Mouse (Mus musculus) limb, embryonic 11.5 days (tissue): Measurements from ENCODE around the gene Gm5591. TPM values are rescaled to one million over a fixed set of nuclear protein-coding genes. Genes with fewer than 3 reads are reported as not detected.
"Not testable (repeated sequence)": the region's sequence is repeated elsewhere in the genome, so short reads cannot be mapped to it uniquely, and the experiment has no call there.

Experiments
- ATAC-seq: fragments of 200-750 bp; cut with Nextera tagmentation; 2 replicates; pipeline ENCODE4 v1.8.0; 2017; ENCODE audit warnings: low read depth; ENCODE audit not compliant: insufficient number of reproducible peaks, low FRiP score, low TSS enrichment
- DNase-seq: peaks from one replicate; pipeline ENCODE4 v3.0.0-alpha.2; 2015; ENCODE audit warnings: low spot score
- H3K27ac ChIP-seq: fragments of 300-500 bp; sonication (generic); replicated peaks from 2 replicates; pipeline ENCODE4 v1.5.1; 2014; ENCODE audit warnings: low read depth, mild to moderate bottlenecking, low read length
- H3K27me3 ChIP-seq: fragments of 300-500 bp; sonication (generic); 2 replicates; pipeline ENCODE4 v1.6.1; 2014; ENCODE audit warnings: mild to moderate bottlenecking, low read length, mixed read lengths; ENCODE audit not compliant: control insufficient read depth, insufficient read depth
- H3K36me3 ChIP-seq: fragments of 300-500 bp; sonication (generic); 2 replicates; pipeline ENCODE4 v1.6.1; 2014; ENCODE audit warnings: mild to moderate bottlenecking, low read length, moderate library complexity, mixed read lengths; ENCODE audit not compliant: control insufficient read depth, insufficient read depth
- H3K4me1 ChIP-seq: fragments of 300-500 bp; sonication (generic); 2 replicates; pipeline ENCODE4 v1.6.1; 2014; ENCODE audit warnings: low read length, mixed read lengths; ENCODE audit not compliant: control insufficient read depth, insufficient read depth
- H3K4me2 ChIP-seq: fragments of 300-500 bp; sonication (generic); 2 replicates; pipeline ENCODE4 v1.6.1; 2014; ENCODE audit warnings: low read depth, mild to moderate bottlenecking, moderate library complexity; ENCODE audit not compliant: severe bottlenecking
- H3K4me3 ChIP-seq: fragments of 300-500 bp; sonication (generic); 2 replicates; pipeline ENCODE4 v1.5.1; 2014; ENCODE audit warnings: low read depth, low read length
- H3K9ac ChIP-seq: fragments of 300-500 bp; sonication (generic); 2 replicates; pipeline ENCODE4 v1.6.1; 2014; ENCODE audit warnings: mild to moderate bottlenecking, low read length
- H3K9me3 ChIP-seq: fragments of 300-500 bp; sonication (generic); 2 replicates; pipeline ENCODE4 v1.6.1; 2016; ENCODE audit warnings: low read length; ENCODE audit not compliant: control insufficient read depth
- WGBS: fragments of 180-500 bp; shearing (Covaris S2); extraction: QIAGEN DNeasy Blood & Tissue Kit; methylation state at CpG from one replicate; pipeline ENCODE4 v1.1.7; 2014; 5-methylcytosine and 5-hydroxymethylcytosine counted together
- polyA plus RNA-seq: library from polyadenylated mRNA; unstranded; fragments of >200 nt; fragmentation: Nextera tagmentation; extraction: Ambion mirVana; gene quantifications from 2 replicates; pipeline ENCODE4 v1.2.1, GENCODE M21; 2014

Gene Gm5591
- polyA plus RNA-seq, result not detected in 2 replicates

DNA sequence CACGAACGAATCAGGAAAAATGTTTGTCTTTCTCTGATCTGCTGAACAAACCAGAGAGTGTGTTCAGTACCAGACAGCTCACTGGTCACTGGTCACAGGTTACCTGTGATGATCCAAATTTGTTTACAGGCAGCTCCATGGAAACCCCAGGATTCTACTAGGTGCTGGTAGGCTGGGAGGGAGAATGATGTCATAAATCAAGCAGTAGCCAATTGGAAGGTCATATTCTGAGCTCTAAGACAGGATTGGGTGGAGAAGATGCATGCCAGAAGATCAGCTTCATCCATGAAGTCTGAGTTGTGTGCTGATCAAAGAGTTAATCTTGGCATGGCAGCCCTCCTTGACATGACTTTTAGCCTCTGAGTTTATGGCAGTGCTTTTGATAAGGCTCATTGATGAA is at the start of gene Gm5591:
Gene Gm5591 (minus strand): TSS at position 101 of the 400 bp plus-strand sequence.
- ATAC-seq, DNase-seq, H3K4me1 ChIP-seq, H3K36me3 ChIP-seq, H3K9me3 ChIP-seq, H3K4me3 ChIP-seq, H3K4me2 ChIP-seq, H3K9ac ChIP-seq, H3K27ac ChIP-seq, H3K27me3 ChIP-seq: not testable (repeated sequence)
- WGBS, result 86% methylated on average over 2 of the region's 2 CpGs

GRCm38 (mm10) chr7:38488468-38488867 is 39.5 kb downstream of the Gm5591 start:
- H3K27me3 ChIP-seq, H3K4me1 ChIP-seq, ATAC-seq, H3K4me2 ChIP-seq, H3K27ac ChIP-seq, H3K4me3 ChIP-seq, H3K9ac ChIP-seq, DNase-seq, H3K9me3 ChIP-seq, H3K36me3 ChIP-seq: not testable (repeated sequence)
- 85% methylated on average over 1 of the region's 1 CpGs for WGBS
